Mouse (Mus musculus): ENCODE data around the gene Fam120c.

DNA sequence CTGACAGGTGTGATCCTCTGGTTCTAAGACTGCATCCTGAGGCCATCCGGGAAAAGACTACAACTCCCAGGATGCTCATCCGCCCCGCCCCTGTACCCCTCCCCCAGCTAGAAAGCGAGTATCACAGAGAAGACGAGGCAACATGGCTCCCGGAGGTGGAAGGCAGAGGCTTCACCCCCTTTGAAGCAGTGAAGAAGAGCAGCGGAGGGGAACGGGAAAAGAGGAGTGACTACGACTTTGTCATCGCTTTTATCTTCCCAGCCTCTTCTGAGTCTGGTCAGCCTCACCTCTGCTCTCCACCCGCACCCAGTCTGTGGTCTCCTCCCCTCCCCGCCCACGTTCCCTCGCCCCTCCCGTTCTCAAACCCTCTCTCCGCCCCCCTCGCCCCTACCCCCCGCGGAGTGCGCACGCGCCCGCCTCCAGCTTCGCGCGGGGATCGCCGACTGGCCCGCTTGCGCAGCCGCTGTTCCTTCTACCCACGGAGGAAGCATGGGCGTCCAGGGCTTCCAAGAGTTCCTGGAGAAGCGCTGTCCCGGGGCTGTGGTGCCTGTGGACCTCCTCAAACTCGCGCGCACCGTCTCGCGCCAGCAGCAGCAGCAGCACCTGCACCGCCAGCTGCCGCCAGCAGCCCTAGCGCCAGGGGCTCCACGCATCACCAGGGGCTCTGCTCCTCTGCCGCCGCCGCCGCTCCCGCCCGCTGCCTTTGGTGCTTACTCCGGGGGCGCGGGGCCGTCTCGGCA, at the start of gene Fam120c:
- TF ChIP-seq CTCF (IDR thresholded peaks at IDR 0.05; ENCODE audit: low read depth) (no peak), EP300 (optimal IDR thresholded peaks at IDR 0.05) (no peak)
